ENCODE assay signal across 11 mouse cellular contexts in the genomic region with DNA sequence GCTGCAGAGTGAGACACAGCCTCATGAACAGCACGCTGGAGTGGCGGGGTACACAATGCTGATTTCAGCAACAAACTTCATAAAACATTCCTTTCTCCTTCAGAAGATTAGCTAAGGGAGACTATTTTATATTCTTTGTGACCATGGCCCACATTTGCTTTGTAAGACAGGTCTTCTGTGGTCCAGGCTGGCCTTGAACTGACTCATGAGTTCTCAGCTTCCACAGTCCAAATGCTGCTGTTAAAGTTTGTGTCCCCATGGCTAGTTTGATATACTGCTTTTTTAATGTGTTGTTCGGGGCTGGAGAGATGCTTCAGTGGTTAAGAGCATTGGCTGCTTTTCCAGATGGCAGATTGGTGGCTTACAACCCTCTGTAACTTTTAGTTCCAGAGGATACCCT.
"Had no signal": no experiment of that assay in that cellular context is flagged by ENCODE, and none has a peak within 500 bp of the region (broad histone marks: within the 10 kb centered on the region; RNA-seq: fewer than 3 reads in every experiment).

No protein-coding gene starts in this region.

- DNase-seq: cerebellum, postnatal 36 days; embryo, embryonic 11 days; forebrain, postnatal 0 days; gastrocnemius, adult 2 months; gastrocnemius, postnatal 10 days; gastrocnemius, postnatal 14 days; gastrocnemius, postnatal 25 days; gastrocnemius, postnatal 36 days; heart, adult 11 months; heart, adult 18-20 months; heart, adult 2 months had no signal
